Mouse (Mus musculus) myocyte (in vitro differentiated cells): Measurements from ENCODE around the gene Ldb2. TPM values are rescaled to one million over a fixed set of nuclear protein-coding genes. Genes with fewer than 3 reads are reported as not detected.

Experiments used
- H3K27me3 ChIP-seq: one replicate; pipeline ENCODE4 v1.6.1; 2011; ENCODE audit not compliant: control insufficient read depth, insufficient read depth, insufficient read length
- H3K36me3 ChIP-seq: one replicate; pipeline ENCODE4 v1.6.1; 2011; ENCODE audit not compliant: control insufficient read depth, insufficient read depth
- H3K4me2 ChIP-seq: one replicate; pipeline ENCODE4 v1.6.1; 2011; ENCODE audit warnings: low read depth, control low read depth
- H3K4me3 ChIP-seq: one replicate; pipeline ENCODE4 v1.5.1; 2011; ENCODE audit warnings: mild to moderate bottlenecking, control low read depth, moderate library complexity
- H3K79me2 ChIP-seq: one replicate; pipeline ENCODE4 v1.6.1; 2011; ENCODE audit not compliant: control insufficient read depth, insufficient read depth
- H3ac ChIP-seq: one replicate; pipeline ENCODE4 v1.6.1; 2011; ENCODE audit not compliant: control insufficient read depth, insufficient read length
- CEBPB ChIP-seq: IDR thresholded peaks from 2 replicates; pipeline ENCODE4 v1.6.1; 2011; ENCODE audit warnings: mild to moderate bottlenecking, moderate library complexity; ENCODE audit not compliant: poor library complexity, insufficient read depth, severe bottlenecking
- E2F4 ChIP-seq: IDR thresholded peaks from one replicate; pipeline ENCODE4 v1.6.1; 2011; ENCODE audit warnings: mild to moderate bottlenecking, control low read depth, moderate library complexity; ENCODE audit not compliant: insufficient read depth
- MAX ChIP-seq: IDR thresholded peaks from one replicate; pipeline ENCODE4 v1.6.1; 2011; ENCODE audit warnings: low read depth, mild to moderate bottlenecking, control low read depth
- MYOD1 ChIP-seq, 3 experiments: IDR thresholded peaks; one replicate each; pipeline ENCODE4 v1.6.1; 2011; ENCODE audit warnings: control low read depth in 2 of 3, low read depth in 2 of 3, mild to moderate bottlenecking in 2 of 3, moderate library complexity in 1 of 3; ENCODE audit not compliant: insufficient read length in 2 of 3, control insufficient read depth in 1 of 3
- MYOG ChIP-seq, 3 experiments: IDR thresholded peaks; one replicate each; pipeline ENCODE4 v1.6.1; 2011; ENCODE audit warnings: control low read depth in 2 of 3, low read depth in 2 of 3, mild to moderate bottlenecking in 2 of 3; ENCODE audit not compliant: insufficient read length in 2 of 3, control insufficient read depth in 1 of 3, insufficient read depth in 1 of 3
- POLR2A ChIP-seq: IDR thresholded peaks from one replicate; pipeline ENCODE4 v1.6.1; 2011; ENCODE audit warnings: low read depth, mild to moderate bottlenecking, control low read depth, moderate library complexity; ENCODE audit not compliant: insufficient read length
- POLR2AphosphoS2 ChIP-seq: IDR thresholded peaks from one replicate; pipeline ENCODE4 v1.6.1; 2011; ENCODE audit warnings: low read depth, control low read depth; ENCODE audit not compliant: insufficient read length
- REST ChIP-seq: IDR thresholded peaks from one replicate; pipeline ENCODE4 v1.6.1; 2011; ENCODE audit warnings: mild to moderate bottlenecking, control low read depth, moderate library complexity; ENCODE audit not compliant: insufficient read depth, insufficient read length
- SRF ChIP-seq: IDR thresholded peaks from one replicate; pipeline ENCODE4 v1.6.1; 2011; ENCODE audit warnings: low read depth; ENCODE audit not compliant: control insufficient read depth, insufficient read length
- TCF12 ChIP-seq: IDR thresholded peaks from one replicate; pipeline ENCODE4 v1.6.1; 2011; ENCODE audit warnings: mild to moderate bottlenecking, control low read depth; ENCODE audit not compliant: poor library complexity, insufficient read depth, severe bottlenecking
- TCF3 ChIP-seq: IDR thresholded peaks from one replicate; pipeline ENCODE4 v1.6.1; 2011; ENCODE audit warnings: low read depth, control low read depth; ENCODE audit not compliant: insufficient read length
- USF1 ChIP-seq: IDR thresholded peaks from one replicate; pipeline ENCODE4 v1.6.1; 2011; ENCODE audit warnings: low read depth, mild to moderate bottlenecking, control low read depth, moderate library complexity
- polyA plus RNA-seq: library from polyadenylated mRNA; unstranded; fragments of >200 nt; fragmentation: generic; extraction: Trizol; gene quantifications from one replicate; pipeline ENCODE4 v1.2.1, GENCODE M21; 2012; ENCODE audit warnings: missing spikeins

The Ldb2 gene
- polyA plus RNA-seq, 1 experiment: not detected

GRCm38 (mm10) chr5:44726546-44727476 is 72.7 kb downstream of the Ldb2 start:
- H3K4me2 ChIP-seq: no peak overlapping the region
- no peak overlapping the region for H3ac ChIP-seq
- no peaks in the 10 kb centered on the region for H3K36me3 ChIP-seq
- no peak overlapping the region for H3K4me3 ChIP-seq
- H3K79me2 ChIP-seq: no peaks in the 10 kb centered on the region
- TF ChIP-seq MAX: no peak
- TF ChIP-seq TCF3: no peak
- TF ChIP-seq MYOD1 (IDR thresholded peaks at IDR 0.05; ENCODE audit: control insufficient read depth in 1 of 3, insufficient read length in 2 of 3, low read depth in 2 of 3): no peak
- H3K27me3 ChIP-seq: no peaks in the 10 kb centered on the region

- no peak overlapping the region for H3K4me2 ChIP-seq
- H3K79me2 ChIP-seq: no peaks in the 10 kb centered on the region
- no peak overlapping the region for H3K4me3 ChIP-seq
- TF ChIP-seq TCF3 (no peak), POLR2AphosphoS2 (no peak), POLR2A (no peak), CEBPB (no peak), TCF12 (no peak), SRF (no peak), E2F4 (no peak), MAX (no peak), REST (no peak), MYOD1 (IDR thresholded peaks at IDR 0.05; ENCODE audit: control insufficient read depth in 1 of 3, insufficient read length in 2 of 3, low read depth in 2 of 3) (no peak), USF1 (no peak), MYOG (IDR thresholded peaks at IDR 0.05; ENCODE audit: control insufficient read depth in 1 of 3, insufficient read depth in 1 of 3, insufficient read length in 2 of 3, low read depth in 2 of 3) (no peak)
- H3K36me3 ChIP-seq: no peaks in the 10 kb centered on the region
- H3ac ChIP-seq: no peak overlapping the region
- H3K27me3 ChIP-seq: no peaks in the 10 kb centered on the region
These were observed 74.0 kb downstream of the Ldb2 start for GRCm38 (mm10) chr5:44725501-44725900.

- Histone ChIP-seq H3K79me2 (no peaks in the 10 kb centered on the region), H3K4me2 (no peak overlapping the region), H3K36me3 (no peaks in the 10 kb centered on the region), H3K27me3 (no peaks in the 10 kb centered on the region), H3ac (no peak overlapping the region), H3K4me3 (no peak overlapping the region)
- TF ChIP-seq TCF3 (no peak), CEBPB (no peak), MAX (no peak), SRF (no peak), REST (no peak), TCF12 (no peak), MYOG (IDR thresholded peaks at IDR 0.05; ENCODE audit: control insufficient read depth in 1 of 3, insufficient read depth in 1 of 3, insufficient read length in 2 of 3, low read depth in 2 of 3) (no peak), E2F4 (no peak), POLR2AphosphoS2 (no peak), USF1 (no peak), POLR2A (no peak), MYOD1 (IDR thresholded peaks at IDR 0.05; ENCODE audit: control insufficient read depth in 1 of 3, insufficient read length in 2 of 3, low read depth in 2 of 3) (no peak)
These were observed 79.6 kb downstream of the Ldb2 start for GRCm38 (mm10) chr5:44719872-44720271.

GRCm38 (mm10) chr5:44714508-44714907 is 85.0 kb downstream of the Ldb2 start:
- H3K27me3 ChIP-seq: no peaks in the 10 kb centered on the region
- no peak overlapping the region for H3K4me2 ChIP-seq
- H3K4me3 ChIP-seq: no peak overlapping the region
- H3ac ChIP-seq: no peak overlapping the region
- TF ChIP-seq MYOD1 (IDR thresholded peaks at IDR 0.05; ENCODE audit: control insufficient read depth in 1 of 3, insufficient read length in 2 of 3, low read depth in 2 of 3) (no peak), POLR2AphosphoS2 (no peak), SRF (no peak), TCF3 (no peak), POLR2A (no peak), TCF12 (no peak), REST (no peak), USF1 (no peak), E2F4 (no peak), MAX (no peak), CEBPB (no peak), MYOG (IDR thresholded peaks at IDR 0.05; ENCODE audit: control insufficient read depth in 1 of 3, insufficient read depth in 1 of 3, insufficient read length in 2 of 3, low read depth in 2 of 3) (no peak)
- H3K36me3 ChIP-seq: no peaks in the 10 kb centered on the region
- no peaks in the 10 kb centered on the region for H3K79me2 ChIP-seq
